Mouse (Mus musculus): ENCODE measurements around the gene Cmss1.

GRCm38 (mm10) chr16:57483503-57483902 is 123.2 kb downstream of the Cmss1 start:
- TF ChIP-seq GATA1 (IDR thresholded peaks at IDR 0.05; ENCODE audit: low read length) (no peak), TAL1 (IDR thresholded peaks at IDR 0.05; ENCODE audit: low read length) (no peak)
